Mouse (Mus musculus) regulatory T cell (primary cell): ENCODE measurements around the gene Aldob.

Source experiments
- in situ Hi-C: fragments of 300-600 bp; cut with MboI, MseI; formaldehyde crosslinking; loops from one replicate; pipeline ENCODE4 v1.15.1; 2025; ENCODE audit warnings: high pct_unique_total_duplicates

Gene Aldob

GRCm38 (mm10) chr4:49549383-49549782, at the start of gene Aldob:
TSS of gene Aldob (minus strand) at chr4:49549546.
- in situ Hi-C loops, result no loop called here

GRCm38 (mm10) chr4:49597183-49598100, 48.1 kb upstream of the Aldob start, which contains the start of gene Tmem246:
TSS of gene Tmem246 (minus strand) at chr4:49597876.
- in situ Hi-C loops, result no loop called here

GRCm38 (mm10) chr4:49596846-49597182, 47.5 kb upstream of the Aldob start:
- in situ Hi-C loops, result no loop called here

DNA sequence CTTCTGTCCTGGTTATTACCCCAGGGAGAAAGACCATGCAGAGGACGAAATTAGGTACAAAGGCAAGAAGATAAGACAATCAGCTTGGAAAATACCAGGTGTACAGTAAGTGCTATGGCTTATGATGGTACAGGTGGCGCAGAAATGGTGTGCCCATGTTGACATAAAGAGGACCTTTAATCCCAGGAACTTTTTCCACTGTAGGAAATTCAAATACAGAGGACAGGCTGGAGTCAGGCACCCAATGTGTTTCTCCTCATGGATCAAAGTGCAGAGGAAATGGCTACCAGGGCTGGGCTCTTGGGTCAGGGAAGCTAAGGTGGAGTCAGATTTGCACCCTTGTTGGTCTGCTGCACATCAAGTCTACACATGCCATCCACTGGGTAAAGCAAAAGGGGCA, 40.8 kb upstream of the Aldob start:
- in situ Hi-C loops, result no loop called here

DNA sequence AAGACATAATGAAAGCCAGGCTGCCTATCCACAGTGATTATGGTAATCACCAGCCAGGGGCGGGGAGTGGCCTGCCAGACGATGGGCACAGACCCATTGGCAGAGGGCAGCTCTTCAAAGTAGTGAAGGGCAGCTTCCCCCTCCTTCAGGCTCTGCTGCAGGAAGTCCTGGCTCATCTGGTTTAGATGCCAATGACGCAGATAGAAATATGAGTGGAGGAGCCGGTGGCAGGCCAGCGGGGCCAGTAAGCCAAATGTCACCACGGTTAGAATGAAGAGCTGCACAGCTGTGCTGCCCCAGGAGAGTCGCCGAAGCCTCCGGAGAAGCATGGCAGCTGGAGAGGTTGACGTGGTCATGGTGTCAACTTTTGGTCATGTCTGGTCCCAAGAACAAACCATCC, 37.5 kb upstream of the Aldob start:
- in situ Hi-C loops, result no loop called here

- in situ Hi-C loops, result no loop called here
These were observed 36.3 kb upstream of the Aldob start for GRCm38 (mm10) chr4:49585524-49586101.

- in situ Hi-C loops, result no loop called here
These were observed 34.9 kb upstream of the Aldob start for GRCm38 (mm10) chr4:49583965-49584831.

DNA sequence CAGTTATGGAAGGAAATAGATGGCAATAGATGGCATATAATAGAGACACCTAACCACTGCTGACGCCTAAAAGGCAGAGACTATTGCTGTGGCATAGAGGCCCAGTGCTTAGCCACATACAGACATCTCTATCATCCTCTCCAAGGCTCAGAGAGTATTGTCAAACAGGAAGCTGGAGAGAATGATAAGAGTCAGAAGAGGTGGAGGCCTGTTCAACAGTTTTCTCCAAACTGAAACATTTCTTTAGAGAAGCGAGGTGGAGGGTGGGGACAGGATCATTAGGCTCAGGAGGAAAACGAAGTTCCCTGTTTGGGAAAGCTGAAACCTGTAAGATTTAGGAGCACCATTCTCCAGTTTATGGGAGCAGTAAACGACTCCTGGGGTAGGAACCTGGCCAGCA, 31.9 kb upstream of the Aldob start:
- in situ Hi-C loops, result no loop called here

DNA sequence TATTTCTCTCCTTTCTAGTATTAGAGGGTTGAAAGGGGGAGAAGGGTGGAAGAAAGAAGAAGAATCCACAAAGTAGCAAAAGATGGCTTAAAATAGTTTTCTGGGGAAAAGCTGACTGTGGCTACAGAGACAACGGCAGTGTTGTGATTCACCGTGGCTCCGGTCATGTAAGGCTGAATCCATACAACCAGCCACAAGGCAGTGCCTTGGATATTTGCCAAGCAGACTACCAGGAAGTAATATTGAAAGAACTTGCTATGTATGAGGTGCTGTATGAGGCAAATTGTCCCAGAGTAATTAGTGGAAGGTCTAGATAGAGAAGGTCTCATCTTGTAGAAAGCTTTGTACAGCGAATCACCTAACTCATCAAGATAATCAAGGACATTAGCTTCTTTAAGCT, 22.8 kb upstream of the Aldob start:
- in situ Hi-C loops, result no loop called here

GRCm38 (mm10) chr4:49567613-49568012, 18.3 kb upstream of the Aldob start:
- in situ Hi-C loops, result loop anchor here (5.0 kb wide), 1 partner anchor 60 kb away; no protein-coding TSS in a partner anchor

GRCm38 (mm10) chr4:49559915-49560772, 10.8 kb upstream of the Aldob start:
- in situ Hi-C loops, result no loop called here

GRCm38 (mm10) chr4:49558181-49558580, 8.8 kb upstream of the Aldob start:
- in situ Hi-C loops, result no loop called here

GRCm38 (mm10) chr4:49557375-49557774, 8.0 kb upstream of the Aldob start:
- in situ Hi-C loops, result no loop called here

- in situ Hi-C loops, result no loop called here
These were observed 4.0 kb upstream of the Aldob start for GRCm38 (mm10) chr4:49553380-49553779.

DNA sequence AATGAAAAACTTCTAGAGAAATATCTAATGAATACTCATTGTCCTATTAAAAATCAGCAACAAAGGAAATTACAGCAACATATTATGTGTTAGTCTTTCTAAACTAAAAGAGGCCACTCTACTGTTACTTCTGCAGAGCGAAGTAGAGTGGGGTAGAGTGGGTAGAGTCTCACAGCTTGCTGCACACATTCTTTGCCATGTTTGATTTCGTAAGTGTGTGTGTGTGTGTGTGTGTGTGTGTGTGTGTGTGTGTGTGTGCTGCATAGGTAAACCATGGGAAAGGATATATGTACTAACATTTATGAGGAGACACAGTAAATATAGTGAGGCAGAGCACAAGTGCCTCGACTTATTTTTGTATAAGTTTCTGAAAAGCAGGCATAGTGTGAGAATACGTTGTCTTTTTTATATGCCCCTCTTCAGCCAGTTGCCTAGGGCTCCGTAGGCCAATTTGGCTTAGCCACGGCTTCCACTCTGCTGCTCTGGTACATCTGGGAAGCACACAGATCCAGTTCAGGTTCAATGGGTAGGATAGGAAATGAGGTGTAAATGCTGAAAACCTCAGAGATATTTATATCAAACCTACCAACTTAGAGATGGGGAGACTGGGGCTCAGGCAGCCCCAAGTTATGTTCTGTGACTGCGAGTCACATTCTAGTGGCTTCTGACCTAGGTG, 1.7 kb downstream of the Aldob start:
- in situ Hi-C loops, result no loop called here

DNA sequence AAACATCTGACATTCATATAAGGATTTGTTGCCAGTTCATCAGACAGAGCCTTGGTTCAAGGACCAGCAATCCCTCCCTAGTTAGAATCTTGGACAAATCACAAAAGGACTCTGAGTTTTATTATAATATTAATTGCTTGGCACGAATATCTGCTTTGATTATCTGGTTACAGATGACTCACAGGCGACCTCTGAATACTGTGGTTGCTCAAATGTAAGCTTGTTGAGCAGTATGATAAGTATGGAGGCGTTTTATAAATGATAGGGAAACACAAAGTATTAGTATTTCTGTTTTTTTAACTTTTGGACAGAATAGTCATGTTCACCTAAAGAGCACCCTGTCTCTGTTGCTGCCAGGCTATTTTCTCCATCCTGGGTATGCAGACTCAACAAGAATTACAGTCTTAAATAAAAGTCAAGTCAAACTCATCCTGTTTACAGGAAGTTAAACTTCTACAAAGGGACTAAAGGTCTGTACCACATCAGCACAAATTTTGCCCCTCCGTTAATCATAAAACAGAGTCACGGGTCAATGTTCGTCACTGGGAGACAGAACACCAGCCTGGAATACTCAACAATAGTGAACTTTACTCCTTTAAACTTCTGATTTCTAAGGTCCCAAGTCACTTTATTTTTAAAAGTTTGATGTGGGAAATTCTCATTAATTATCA, 2.3 kb downstream of the Aldob start:
- in situ Hi-C loops, result no loop called here

GRCm38 (mm10) chr4:49546026-49546425, 3.3 kb downstream of the Aldob start:
- in situ Hi-C loops, result no loop called here

- in situ Hi-C loops, result no loop called here
These were observed 8.4 kb downstream of the Aldob start for GRCm38 (mm10) chr4:49540966-49541365.

GRCm38 (mm10) chr4:49539665-49540064, 9.7 kb downstream of the Aldob start:
- in situ Hi-C loops, result no loop called here

DNA sequence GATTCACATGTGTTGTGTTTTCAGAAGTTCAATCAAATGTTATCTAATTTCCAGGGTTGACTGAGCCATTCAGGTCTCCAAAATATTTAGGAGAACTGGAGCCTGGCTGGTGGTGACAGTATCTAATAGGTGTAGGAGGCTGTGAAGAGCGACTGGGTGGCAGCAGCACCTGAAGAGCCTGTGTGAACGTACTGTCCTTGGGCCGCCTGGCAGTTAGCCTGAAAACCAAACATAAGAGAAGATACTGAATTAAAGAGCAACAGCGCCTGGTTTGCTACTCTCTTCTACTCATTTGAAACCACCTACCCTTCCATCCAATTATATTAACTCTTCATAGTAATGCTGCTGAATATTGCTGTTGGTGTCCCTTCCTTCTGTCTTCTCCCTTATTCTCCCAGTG, 12.7 kb downstream of the Aldob start:
- in situ Hi-C loops, result no loop called here
